Mouse (Mus musculus) gonadal fat pad, adult 2 months (tissue): Measurements from ENCODE around the gene Zcchc2. TPM values are rescaled to one million over a fixed set of nuclear protein-coding genes. Genes with fewer than 3 reads are reported as not detected.

Source experiments
- DNase-seq: peaks from one replicate; pipeline ENCODE4 v3.0.0-alpha.2; 2012; ENCODE audit warnings: low read depth
- polyA plus RNA-seq: library from polyadenylated mRNA; depleted of rRNA; stranded (reverse); fragments of >200 nt; gene quantifications from 2 replicates; pipeline ENCODE4 v1.2.3, GENCODE M21; 2012

The Zcchc2 gene
- polyA plus RNA-seq, 1 experiment: 15.2 TPM

DNA sequence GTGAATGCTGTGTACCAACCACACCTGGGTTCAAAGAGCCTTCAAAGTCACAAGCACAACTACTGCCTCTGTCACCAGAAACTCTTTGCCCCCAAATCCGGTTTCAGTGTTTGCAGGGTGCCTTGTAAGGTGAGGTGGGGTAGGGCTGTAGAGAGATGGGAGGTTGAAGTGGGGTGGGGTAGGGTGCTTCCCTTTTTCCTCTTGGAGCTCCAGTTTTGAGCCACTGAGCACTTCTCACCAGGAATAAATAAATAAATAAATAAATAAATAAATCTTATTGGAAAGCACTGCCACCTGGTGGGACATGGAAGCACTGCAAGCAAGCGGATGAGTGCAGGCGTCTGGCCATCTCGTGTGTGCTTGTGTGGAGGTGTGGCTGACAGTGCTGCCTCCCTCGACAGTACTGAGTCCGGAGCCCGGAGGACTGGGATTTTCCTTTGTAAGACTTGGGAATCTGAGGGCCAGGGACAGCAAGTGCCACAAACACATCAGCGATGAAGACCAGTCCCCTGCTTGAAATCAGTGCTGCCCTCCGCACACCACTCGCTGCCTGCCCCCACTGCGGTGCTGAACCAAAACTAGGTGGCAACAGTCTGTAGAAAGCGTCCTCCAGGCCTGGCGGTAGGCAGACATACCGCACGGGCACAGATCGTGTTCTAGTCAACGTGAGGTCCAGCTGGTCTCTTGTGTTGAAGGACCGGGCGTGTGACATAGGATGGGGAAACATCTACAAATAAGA, 46.8 kb downstream of the Zcchc2 start:
- no peak for DNase-seq

DNA sequence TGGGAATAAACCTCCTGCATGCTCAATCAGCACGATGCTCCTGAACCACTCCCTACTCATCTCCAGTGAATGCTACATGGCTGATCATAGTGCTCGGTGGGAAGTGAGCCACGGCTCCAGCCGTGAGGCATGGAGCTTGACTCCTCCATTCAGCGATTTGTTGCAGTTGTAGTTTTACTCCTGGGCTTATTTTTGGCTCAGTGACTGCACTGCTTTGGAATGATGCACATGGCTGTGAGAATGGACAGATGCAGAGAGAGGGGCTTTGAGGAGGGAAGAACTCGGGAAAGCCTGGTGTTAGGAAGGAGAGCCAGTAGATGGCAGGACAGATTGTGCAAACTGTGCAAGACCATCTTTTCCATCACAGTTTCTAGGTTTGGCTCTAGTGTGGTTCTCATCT, 49.1 kb downstream of the Zcchc2 start:
- DNase-seq: no peak

DNA sequence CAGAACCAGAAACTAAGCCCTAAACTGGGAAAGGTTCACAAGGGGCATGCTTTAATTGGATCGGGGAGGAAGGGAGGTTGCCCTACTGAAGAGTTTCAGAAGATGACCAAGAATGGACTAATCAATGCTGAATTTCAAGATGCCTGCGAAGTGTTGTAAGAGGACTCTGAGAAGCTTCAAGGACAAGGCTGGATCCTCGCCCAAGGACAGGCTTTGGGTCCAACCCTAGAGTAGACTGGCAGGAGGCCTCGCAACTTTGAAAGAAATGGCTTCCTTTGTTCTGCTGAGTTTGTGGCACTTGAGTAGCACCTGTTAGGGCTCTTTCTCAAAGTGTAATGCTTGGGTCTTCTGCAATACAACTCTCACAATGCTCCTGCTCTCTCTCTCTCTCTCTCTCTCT, 50.1 kb downstream of the Zcchc2 start:
- DNase-seq: no peak

DNA sequence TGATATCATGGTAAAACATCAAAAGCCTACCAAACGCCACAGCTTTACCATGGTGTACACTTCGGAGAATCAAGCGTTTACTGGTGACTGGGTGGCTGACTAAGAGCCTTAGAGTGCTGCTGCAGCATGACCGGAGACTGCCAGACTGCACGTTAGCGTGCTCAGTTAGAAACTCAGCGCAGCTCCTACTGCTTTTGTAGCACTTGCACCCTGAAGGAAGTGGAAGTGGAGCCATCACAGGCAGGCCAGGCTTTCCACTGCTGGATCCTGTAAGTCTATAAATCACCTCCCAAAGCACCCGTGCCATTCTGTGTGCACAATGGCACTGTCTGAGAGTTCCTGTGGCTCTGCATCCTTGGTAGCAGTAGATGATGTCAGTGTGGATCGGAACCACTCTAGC, 52.0 kb downstream of the Zcchc2 start:
- DNase-seq: no peak

DNA sequence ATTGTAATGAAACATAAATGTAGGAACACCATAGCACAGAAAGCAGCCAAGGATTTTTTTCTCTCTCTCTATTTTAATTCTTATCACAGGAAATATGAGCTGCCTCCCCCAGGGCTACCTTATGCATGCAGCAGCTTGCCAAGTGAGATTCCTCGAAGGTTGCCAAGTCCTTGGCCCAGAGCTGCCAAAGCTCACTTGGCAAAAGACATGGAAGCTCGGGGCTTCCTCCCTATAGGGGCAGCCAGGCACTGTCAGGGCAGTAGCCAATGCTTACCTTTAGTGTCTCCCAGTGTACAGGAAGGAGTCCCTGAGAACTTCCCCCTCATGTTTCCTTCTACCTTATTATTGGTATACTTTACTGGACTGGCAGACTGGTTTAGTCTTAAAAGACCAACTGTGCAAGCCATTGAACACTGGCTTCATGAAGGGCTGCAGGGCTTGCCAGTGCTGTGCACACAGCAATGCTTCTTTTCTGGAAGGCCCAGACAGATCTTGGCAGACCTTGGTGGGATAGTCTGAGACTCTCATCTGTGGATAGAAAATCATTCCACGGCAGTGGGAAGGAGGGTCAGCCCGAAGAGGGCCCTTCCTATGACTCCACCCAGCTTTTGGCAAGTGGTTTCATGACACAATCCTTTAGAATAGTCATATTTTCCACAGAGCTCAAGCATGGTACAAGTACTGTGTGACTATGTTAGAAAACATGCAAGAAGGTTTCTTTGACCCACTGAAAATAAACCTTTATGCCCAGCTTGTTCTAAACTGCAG, 53.0 kb downstream of the Zcchc2 start:
- DNase-seq: peak; percentile 40

DNA sequence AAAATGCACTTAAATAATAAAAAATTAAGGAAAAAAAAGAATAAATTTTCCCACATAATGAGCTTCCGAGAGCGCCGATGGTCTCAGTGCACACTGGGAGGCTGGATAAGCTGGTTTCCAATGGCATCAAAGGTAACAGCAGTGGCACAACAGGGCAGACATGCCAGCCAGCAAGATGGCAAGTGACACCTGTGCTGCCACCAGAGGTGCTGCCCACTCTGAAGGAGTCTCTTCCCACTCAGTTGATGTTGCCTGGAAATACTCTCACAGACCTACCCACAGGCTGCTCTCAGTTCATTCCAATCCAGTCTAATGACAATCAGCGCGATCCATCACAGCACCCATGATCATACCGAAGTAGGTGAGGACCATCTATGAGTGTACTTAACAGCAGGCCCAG, 58.8 kb downstream of the Zcchc2 start:
- DNase-seq: no peak

DNA sequence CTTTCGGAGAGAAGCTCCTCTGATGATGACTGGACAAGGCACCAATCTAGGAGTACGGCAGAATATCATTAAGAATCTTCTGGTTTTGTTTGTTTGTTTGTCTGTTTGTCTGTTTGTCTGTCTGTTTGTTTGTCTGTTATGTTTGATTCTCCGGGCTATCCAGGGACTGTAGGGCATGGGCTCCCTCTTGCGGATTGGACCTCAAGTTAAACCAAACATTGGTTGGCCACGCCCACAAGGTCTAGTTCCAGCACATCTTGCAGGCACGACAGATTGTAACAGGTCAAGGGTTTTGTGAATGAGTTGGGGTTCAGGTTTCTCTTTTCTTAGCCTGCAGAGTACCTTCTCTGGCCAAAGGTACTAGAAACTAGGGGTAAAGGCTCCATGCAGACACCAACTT, 64.8 kb downstream of the Zcchc2 start:
- DNase-seq: no peak

DNA sequence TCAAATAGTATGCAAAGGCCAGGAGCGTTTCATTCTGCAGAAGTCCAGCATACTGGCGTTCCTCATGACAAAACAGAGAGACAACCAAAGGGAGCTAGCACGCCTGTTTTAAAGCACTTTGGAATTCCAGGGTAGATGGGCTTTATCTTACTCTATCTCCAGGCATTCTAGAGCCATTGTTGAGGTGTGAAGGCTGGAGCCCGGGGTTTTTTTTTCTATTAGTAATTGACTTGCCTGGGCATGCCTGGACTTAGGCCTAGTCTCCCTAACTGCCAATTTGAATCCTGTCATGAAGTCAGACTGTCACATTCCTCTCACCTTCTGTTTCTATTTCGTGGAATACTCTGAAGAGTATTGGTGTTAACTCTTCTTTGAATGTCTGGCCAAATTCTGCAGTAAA, 68.1 kb downstream of the Zcchc2 start:
- no peak for DNase-seq

DNA sequence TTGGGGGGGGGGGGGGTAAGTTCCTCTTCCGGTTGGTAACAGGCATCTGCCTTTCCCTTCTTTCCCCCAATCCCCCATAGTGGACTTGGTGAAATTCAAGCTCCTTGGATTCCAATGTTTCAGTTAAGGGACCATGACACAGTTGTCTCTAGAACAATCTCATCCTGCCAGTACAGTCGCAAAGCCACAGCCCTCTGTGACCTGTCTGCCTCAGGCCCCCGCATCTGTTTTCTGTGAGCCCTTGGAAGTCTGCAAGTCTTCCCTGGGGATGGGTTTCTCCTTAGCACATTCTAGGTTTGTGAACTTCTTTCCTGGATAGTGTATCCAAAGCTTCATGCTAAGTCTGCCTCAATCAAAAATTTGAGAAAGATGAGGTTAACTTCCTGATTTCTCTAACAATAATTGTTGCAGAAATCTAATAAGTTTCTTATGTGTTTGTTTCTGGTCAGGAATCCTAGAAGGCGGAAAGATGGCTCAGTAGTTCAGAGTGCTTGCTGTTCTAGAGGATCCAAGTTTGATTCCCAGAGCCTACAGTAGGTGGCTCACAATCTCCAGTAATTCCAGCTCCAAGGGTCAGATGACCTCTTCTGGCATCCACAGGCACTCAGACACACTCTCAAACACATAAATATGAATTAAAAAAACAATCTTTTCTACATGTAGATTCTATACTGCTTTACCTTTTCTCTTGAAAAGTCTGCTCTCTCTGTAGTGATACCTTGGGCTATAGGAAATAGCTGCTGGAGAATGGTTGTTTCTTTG, 69.5 kb downstream of the Zcchc2 start:
- DNase-seq: no peak

DNA sequence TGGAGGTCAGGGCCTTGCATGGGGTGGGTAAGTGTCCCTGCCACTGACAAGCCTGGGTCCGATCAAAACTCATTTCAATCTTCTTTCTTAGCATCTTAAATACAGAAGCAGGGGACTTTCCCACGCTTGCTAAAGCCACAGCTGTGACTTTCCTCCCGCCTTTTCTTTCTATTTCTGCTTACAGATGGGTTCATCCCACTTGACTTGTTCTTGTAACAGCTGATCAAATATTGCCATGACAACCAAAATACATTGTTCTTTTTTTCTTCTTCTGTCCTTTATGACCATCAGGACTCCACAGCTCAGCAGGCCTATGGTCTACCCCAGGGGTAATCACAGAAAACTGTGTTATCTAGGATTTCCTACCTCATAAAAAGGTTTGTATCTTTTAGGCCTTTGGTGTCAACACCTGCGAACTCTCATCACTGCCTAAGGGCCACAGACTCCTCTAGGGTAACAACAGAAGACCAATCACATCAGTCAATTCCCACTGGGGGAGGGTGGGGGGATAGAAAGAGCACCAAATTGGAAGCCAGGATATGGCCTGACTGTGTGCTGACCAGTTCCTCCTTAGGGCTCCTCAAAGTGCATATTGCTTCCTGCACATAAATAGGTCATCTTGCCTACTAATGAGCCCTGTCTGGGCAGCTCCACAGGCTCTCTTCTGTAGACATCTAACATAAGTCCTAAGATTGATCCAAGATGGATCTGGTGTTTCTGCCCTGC, 71.1 kb downstream of the Zcchc2 start:
- DNase-seq: no peak

DNA sequence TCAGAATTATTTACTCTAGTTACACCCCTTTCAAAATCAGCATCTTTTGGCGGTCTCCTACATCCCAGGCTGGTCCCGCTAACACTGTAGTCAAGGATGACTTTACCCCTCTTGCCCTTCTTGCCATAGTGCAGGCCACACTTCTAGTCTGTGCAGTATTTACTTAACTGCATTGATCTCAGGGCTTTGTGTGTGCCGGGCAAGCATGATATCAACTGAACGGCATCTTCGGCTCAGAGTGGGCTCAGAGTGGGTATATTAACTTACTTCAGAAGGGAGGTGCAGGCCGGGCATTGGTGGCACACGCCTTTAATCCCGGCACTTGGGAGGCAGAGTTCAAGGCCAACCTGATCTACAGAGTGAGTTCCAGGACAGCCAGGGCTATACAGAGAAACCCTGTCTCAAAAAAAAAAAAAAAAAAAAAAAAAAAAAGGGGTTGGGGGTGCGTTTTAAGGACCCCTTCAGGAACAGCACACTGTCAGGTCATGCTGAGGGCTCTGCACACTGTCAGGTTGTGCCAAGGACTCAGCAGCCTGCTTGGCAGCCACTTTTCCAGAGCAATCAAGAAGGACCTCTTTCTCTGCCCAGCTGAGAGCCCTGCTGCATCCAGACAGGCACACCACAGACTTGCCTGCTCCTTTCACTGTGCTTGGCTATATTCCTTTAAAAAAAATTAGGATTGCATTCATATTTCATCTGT, 72.8 kb downstream of the Zcchc2 start:
- DNase-seq: no peak

DNA sequence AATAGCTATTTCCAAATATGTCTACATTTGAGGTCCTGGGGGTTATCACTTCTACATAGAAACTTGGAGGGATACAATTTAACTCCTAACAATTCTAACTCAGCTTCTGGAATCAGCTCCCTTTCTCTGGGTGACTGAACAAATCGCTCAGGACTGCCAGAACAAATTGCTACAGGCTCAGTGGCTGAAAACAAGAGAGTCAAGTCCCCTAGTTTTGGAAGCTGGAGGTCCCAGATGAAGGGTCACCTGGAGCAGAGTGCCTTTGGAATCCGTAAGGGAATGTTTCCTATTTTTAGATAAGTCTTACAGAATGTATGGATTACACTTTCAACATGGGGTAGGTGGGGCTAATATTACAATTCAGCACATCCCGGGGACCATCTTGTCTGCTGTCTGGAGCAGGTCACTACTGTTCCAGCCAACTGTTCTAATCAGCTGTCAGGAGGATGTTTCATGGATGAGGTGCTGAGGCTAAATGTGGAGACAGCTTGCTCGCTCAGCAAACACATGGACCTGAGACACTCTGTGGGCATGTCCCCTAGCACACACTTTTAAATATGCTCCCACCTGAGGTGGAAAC, 73.5 kb downstream of the Zcchc2 start:
- DNase-seq: no peak

DNA sequence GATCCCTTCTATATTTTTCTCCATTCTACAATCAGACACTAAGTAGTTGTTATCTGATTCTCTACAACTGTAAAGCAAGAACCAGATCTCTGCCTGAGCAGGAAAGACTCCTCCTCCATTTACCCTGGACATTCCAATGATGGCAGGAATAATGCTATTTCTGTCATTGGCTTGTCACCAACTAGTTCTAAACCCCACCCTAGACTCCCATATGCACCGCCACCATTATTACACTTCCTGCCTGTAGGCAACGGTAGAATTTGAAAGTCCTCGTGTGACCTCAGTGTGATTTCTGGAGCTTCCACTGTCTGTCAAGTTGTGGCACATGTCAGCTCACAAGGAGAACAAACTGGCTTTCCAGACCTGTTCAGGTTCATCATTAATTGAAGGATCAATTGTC, 74.1 kb downstream of the Zcchc2 start:
- DNase-seq: peak; percentile 17

DNA sequence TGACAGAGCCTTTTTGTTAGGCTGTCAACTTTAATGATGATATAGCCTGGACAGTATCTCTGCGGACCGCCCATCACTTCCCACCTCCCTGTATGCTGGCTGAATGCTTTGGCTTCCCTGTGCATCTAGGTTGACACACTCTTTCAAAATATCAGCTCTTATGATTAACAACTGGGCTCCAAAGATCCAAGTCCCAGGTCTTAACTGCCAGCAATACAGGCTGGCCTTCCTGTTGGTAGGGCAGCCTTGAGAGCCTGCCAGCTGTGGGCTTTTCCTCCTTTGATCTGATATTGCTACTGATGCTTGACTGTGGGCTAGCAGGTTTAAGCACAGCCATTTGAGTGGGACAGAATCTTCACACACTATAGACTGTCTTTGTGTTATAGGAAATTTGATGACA, 74.5 kb downstream of the Zcchc2 start:
- peak; percentile 23 for DNase-seq

DNA sequence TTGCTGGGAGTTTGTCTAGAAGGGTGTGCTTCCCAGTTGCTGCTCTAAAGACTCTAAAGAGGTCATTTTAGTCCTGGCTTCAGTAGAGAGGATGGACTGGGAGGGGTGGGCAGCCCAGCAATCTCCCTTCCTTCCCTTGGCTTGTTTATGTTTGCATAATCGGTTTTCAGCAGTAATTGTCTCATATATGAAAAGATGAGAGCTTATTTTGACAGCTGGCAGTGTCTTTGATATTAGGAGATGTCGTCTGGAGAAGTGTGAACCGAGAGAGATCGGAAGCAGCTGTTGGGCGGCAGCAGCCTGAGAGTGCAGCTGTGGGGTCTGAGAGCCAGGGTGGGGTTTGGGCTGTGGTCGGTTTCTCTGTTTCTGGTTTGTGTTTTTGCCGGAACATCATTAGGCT, 75.5 kb downstream of the Zcchc2 start:
- no peak for DNase-seq

DNA sequence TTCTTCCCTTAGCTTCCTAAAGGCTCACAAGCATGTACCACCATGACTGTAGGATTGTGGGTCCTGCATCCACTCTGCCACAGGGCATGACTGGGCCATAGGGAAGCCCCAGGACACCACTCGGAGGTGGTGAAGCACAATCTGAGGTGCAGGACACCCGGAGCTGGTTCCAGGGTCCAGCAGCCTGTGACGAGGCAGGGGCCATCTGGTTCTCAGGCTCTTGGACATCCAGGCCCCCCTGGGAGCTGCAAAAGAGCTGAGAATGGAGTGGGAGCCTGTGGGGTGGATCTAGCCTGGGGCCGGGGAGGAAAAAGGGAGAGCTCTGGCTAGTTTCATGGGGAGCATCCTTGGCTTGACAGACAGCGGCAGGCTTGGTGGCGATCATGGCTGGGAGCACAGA, 77.1 kb downstream of the Zcchc2 start:
- DNase-seq: no peak

DNA sequence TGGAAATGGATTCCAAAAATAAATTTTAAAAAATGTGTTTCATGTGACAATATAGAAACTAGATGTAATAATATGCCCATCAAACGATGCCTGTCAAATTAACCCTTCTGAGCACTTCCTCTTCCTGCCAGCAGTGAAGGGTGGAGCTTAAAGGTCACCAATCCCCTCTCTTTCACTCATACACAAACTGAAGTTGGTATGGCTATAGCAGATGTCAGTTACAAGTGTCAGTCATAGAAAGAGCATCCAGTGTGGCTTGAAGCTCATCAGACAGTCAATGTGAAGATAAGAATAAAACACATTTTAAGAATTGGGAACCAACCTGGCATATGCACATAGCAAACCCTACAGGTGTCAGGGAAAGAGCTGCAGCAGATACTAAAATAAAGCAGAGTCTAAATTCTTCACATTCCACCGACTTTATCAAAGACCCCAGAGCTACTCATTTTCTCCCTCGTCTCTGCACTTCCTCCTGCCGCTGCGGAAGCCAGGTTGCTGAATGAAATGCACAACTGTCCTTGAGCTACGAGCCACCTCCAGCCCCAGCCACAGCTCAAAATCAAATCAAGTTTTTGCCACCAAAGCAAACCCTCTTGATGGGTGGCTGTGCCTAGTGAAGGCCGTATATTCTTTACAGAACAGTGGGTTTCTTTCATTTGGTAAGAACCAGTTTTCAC, 79.8 kb downstream of the Zcchc2 start:
- DNase-seq: no peak

DNA sequence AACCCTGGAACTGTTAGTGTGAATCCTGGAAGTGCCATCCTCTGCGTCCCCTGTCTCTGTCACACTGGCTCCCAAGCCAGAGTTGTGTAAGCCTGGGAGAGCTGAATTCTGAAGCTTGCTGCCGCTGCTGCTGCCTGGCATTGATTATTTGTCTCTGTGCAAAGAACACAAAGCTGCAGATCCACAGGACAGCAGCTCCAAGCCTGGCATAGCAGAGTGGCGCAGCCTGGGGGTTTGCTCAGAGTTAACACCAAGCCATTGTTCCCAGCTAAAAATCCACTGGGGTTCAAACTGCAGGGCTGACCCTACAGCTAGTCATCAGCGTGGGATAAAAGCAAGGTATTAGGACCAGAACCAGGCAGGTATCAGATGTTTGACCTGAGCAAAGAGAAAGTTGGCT, 80.6 kb downstream of the Zcchc2 start:
- DNase-seq: no peak

DNA sequence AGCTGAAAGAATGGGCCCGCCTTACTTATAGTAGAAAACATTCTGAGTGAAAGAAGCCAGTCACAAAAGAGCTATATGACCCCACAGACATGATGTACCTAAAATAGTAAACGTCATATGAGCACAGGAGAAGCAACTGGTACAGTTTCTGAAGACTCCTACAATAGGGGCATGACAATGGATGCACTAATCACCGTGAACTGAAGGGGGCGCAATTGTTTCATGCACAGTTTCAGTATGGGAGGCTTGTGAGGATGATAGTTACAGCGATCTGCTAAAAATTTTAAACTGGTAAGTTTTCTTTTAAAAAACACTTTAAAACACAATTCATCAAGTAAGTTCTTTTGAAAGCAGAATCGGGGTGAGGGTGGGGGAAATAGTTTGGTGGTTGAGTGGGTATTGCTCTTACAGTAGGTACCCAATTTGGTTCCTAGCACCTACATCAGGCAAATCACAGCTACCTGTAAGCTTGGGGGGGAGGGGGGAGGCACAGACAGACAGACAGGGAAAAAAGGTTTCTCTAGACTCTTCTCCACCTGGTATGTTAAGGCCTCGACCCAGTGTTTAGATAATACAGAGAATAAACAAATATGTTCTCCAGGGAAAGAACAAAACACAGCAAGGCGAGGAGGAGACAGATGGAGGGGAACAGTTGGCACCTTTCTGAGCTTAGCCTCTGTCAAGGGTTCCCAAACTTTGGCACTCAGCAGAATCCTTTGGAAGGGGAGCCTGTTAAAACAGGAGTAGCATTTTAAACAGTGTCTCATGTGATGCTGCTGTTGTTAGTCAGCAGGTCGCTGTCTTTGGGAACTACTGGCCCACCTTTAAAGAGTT, 81.2 kb downstream of the Zcchc2 start:
- DNase-seq: no peak

DNA sequence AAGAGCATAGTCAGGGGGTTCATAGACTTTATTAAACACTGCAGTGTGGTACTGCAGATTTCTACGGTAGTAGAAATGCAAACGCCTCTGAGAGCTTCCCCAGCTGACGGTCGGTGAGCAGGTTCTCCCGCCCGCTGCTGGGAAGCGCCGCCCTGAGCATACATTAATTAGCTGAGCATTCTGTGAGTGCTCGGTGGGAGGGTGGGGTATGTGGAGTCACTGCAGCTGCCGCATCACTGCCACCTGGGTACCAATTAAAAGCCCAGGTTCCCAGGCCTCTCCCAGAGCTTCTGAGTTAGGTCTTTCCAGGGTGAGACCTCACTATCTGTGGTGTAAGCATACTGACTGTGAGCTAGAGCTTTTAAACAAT, 81.8 kb downstream of the Zcchc2 start:
- DNase-seq: no peak
